Comparison of ENCODE assay signal across 9 mouse cellular contexts in the genomic region with DNA sequence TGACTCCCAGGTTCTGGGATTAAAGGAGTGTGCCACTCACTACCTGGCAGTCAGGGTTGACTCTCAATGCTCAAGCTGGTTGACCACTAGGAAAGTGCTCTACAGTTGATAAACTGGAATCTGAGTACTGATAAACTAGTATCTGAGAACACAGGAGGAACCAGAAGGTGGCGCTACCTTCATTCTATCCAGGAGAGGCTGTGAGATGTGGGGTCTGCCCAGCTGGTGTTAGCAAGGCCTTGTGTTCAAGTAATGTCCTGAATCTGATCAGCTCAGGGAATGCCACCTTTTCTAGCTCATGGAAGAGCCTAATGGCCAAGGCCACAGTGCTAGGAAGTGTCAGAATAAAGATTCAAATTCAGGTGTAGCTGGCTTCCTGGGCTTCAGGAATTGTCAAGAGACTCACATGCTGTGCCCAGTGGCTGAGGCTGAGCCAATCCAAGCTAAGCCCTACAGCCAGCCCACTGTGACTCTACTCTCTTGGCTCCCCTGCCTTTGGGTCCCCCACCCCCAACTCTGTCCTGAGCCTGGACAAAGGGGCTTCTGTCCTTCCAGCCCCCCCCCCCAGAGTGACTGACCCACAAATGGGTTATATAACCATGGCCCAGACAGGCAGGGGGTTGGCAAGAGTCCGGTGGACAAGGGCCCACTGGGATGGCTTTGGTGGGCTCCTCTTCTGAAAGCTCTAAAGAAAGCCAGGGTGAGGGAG. TPM values are rescaled to one million over a fixed set of nuclear protein-coding genes. Genes with fewer than 3 reads are reported as not detected.
A peak's percentile ranks its signal among the peaks of the same experiment; 100 is the strongest.
DNase-seq lines count a peak whose midpoint lies in the region; ATAC-seq and TF ChIP-seq lines count a peak whose summit lies in the region.
"Had no signal": no experiment of that assay in that cellular context is flagged by ENCODE, and none has a peak within 500 bp of the region (broad histone marks: within the 10 kb centered on the region; RNA-seq: fewer than 3 reads in every experiment).

No protein-coding gene starts in this region.

- peak; percentile 70 for TF ChIP-seq CTCF in hindbrain, postnatal 0 days (IDR thresholded peaks at IDR 0.05; ENCODE audit: low read depth)

- peaks cover 37% of the 10 kb centered on the region for H3K36me3 ChIP-seq in hindbrain, postnatal 0 days (ENCODE audit: insufficient read depth, low read length)
- H3K36me3 ChIP-seq: heart, embryonic 15.5 days had no signal

- peak overlapping the region; percentile 65 for H3K27ac ChIP-seq in hindbrain, postnatal 0 days
- H3K27ac ChIP-seq: heart, embryonic 15.5 days had no signal

- peaks cover 8% of the 10 kb centered on the region; the same call in 1 of the 2 replicates for H3K4me1 ChIP-seq in hindbrain, postnatal 0 days (ENCODE audit: insufficient read depth, low read length)
- H3K4me1 ChIP-seq: heart, embryonic 15.5 days had no signal

- 29% methylated on average over 2 of the region's 2 CpGs for WGBS in hindbrain, postnatal 0 days

- H3K4me3 ChIP-seq in hindbrain, postnatal 0 days (ENCODE audit: low read length), result no peak overlapping the region
- H3K4me3 ChIP-seq: heart, embryonic 15.5 days had no signal

- H3K27me3 ChIP-seq in hindbrain, postnatal 0 days (ENCODE audit: insufficient read depth, low read length), result no peaks in the 10 kb centered on the region

- no peaks in the 10 kb centered on the region for H3K9me3 ChIP-seq in hindbrain, postnatal 0 days (ENCODE audit: low read length)
- H3K9me3 ChIP-seq: heart, embryonic 15.5 days had no signal

- H3K9ac ChIP-seq in hindbrain, postnatal 0 days (replicated peaks; ENCODE audit: low read length), result no peak overlapping the region
- H3K9ac ChIP-seq: heart, embryonic 15.5 days had no signal

- ATAC-seq in hindbrain, postnatal 0 days, result peak; percentile 77

- intact Hi-C loops in left cerebral cortex, postnatal 36 days (cut with DNase I), result no loop called here

- peak; percentile 72 for DNase-seq in adrenal gland, postnatal 10 days
- DNase-seq in adrenal gland, postnatal 4 days (ENCODE audit: low spot score in 2 of 2), result no peak
- DNase-seq in left cerebral cortex, adult 18-20 months (ENCODE audit: low spot score in 2 of 2), result peak; percentile 62 to 68
- DNase-seq in left cerebral cortex, postnatal 36 days (ENCODE audit: low spot score in 2 of 2), result no peak
- peak; percentile 60 for DNase-seq in cerebellum, adult 9-11 months
- peak; percentile 78 for DNase-seq in hindbrain, postnatal 0 days (ENCODE audit: low spot score)
- DNase-seq in lung, postnatal 25 days (ENCODE audit: low spot score), result peak; percentile 55
- DNase-seq in thymus, postnatal 25 days, result peak; percentile 46

- H3K4me2 ChIP-seq in hindbrain, postnatal 0 days (ENCODE audit: low read depth, low read length), result no peak overlapping the region
- H3K4me2 ChIP-seq: heart, embryonic 15.5 days had no signal

RNA-seq across cellular contexts. Expression of gene Caskin1, which starts 6.4 kb away (rescaled TPM):
- total RNA-seq in adrenal gland, postnatal 10 days (2021), result 10 to 100 TPM; 11.1 to 26.5 TPM
- 10 to 100 TPM; 62.4 to 65.2 TPM for total RNA-seq in adrenal gland, postnatal 4 days (2021)
- 100 to 1,000 TPM; 123 to 129 TPM for total RNA-seq in left cerebral cortex, adult 18-20 months (2021)
- total RNA-seq in left cerebral cortex, postnatal 36 days (2021), result 100 to 1,000 TPM; 110 to 140 TPM
- 152 and 163 TPM in 2 replicates for total RNA-seq in hindbrain, postnatal 0 days (2014; rRNA removed)
- 42.1 and 43.7 TPM in 2 replicates for polyA plus RNA-seq in hindbrain, postnatal 0 days (2015; fragmentation: Nextera tagmentation; extraction: Ambion mirVana)

RNA-seq across cellular contexts. Expression of gene Mlst8, which starts 15.9 kb away (rescaled TPM):
- 10 to 100 TPM; 20.3 to 23.9 TPM for total RNA-seq in adrenal gland, postnatal 10 days (2021)
- total RNA-seq in adrenal gland, postnatal 4 days (2021), result 10 to 100 TPM; 28.0 to 30.0 TPM
- total RNA-seq in left cerebral cortex, adult 18-20 months (2021), result 10 to 100 TPM; 34.9 to 35.3 TPM
- total RNA-seq in left cerebral cortex, postnatal 36 days (2021), result 10 to 100 TPM; 35.1 to 35.8 TPM
- 45.9 and 55.3 TPM in 2 replicates for total RNA-seq in hindbrain, postnatal 0 days (2014; rRNA removed)
- polyA plus RNA-seq in hindbrain, postnatal 0 days (2015; fragmentation: Nextera tagmentation; extraction: Ambion mirVana), result 26.3 and 26.4 TPM in 2 replicates

RNA-seq across cellular contexts. Expression of gene Bricd5, which starts 21.1 kb away (rescaled TPM):
- total RNA-seq in adrenal gland, postnatal 10 days (2021), result under 1 TPM; 0.36 to 0.51 TPM
- under 1 TPM; 0.50 to 0.93 TPM for total RNA-seq in adrenal gland, postnatal 4 days (2021)
- total RNA-seq in left cerebral cortex, adult 18-20 months (2021), result 1 to 10 TPM; 2.0 to 2.1 TPM
- 1 to 10 TPM in 1 of 2 experiments, under 1 TPM in 1; 0.86 to 1.1 TPM for total RNA-seq in left cerebral cortex, postnatal 36 days (2021)
- 0.47 and 4.0 TPM in 2 replicates for total RNA-seq in hindbrain, postnatal 0 days (2014; rRNA removed)
- 1.3 and 1.4 TPM in 2 replicates for polyA plus RNA-seq in hindbrain, postnatal 0 days (2015; fragmentation: Nextera tagmentation; extraction: Ambion mirVana)

RNA-seq across cellular contexts. Expression of gene Pgp, which starts 24.6 kb away (rescaled TPM):
- 10 to 100 TPM; 44.0 to 49.2 TPM for total RNA-seq in adrenal gland, postnatal 10 days (2021)
- 10 to 100 TPM; 44.6 to 46.4 TPM for total RNA-seq in adrenal gland, postnatal 4 days (2021)
- total RNA-seq in left cerebral cortex, adult 18-20 months (2021), result 10 to 100 TPM; 69.6 to 70.1 TPM
- total RNA-seq in left cerebral cortex, postnatal 36 days (2021), result 10 to 100 TPM; 60.4 to 75.1 TPM
- total RNA-seq in hindbrain, postnatal 0 days (2014; rRNA removed), result 71.7 and 74.1 TPM in 2 replicates
- 94.1 and 97.6 TPM in 2 replicates for polyA plus RNA-seq in hindbrain, postnatal 0 days (2015; fragmentation: Nextera tagmentation; extraction: Ambion mirVana)

RNA-seq across cellular contexts. Expression of gene E4f1, which starts 24.7 kb away (rescaled TPM):
- 10 to 100 TPM; 19.0 to 25.2 TPM for total RNA-seq in adrenal gland, postnatal 10 days (2021)
- total RNA-seq in adrenal gland, postnatal 4 days (2021), result 10 to 100 TPM; 31.8 to 35.1 TPM
- total RNA-seq in left cerebral cortex, adult 18-20 months (2021), result 10 to 100 TPM; 32.5 to 34.3 TPM
- 10 to 100 TPM; 26.2 to 40.9 TPM for total RNA-seq in left cerebral cortex, postnatal 36 days (2021)
- total RNA-seq in hindbrain, postnatal 0 days (2014; rRNA removed), result 32.4 and 36.3 TPM in 2 replicates
- 28.0 and 33.5 TPM in 2 replicates for polyA plus RNA-seq in hindbrain, postnatal 0 days (2015; fragmentation: Nextera tagmentation; extraction: Ambion mirVana)

Comparison
In these comparisons a context has a peak if more than half of its experiments do, and no peak if none do; other contexts are left out.
1. DNase-seq: peak in adrenal gland, postnatal 10 days (single experiment), left cerebral cortex, adult 18-20 months (2 of 2), cerebellum, adult 9-11 months (single experiment), hindbrain, postnatal 0 days (single experiment), lung, postnatal 25 days (single experiment) and thymus, postnatal 25 days (single experiment); none in adrenal gland, postnatal 4 days (0 of 2) and left cerebral cortex, postnatal 36 days (0 of 2).